Comparison of ENCODE assay signal across 7 mouse cellular contexts in the genomic region with DNA sequence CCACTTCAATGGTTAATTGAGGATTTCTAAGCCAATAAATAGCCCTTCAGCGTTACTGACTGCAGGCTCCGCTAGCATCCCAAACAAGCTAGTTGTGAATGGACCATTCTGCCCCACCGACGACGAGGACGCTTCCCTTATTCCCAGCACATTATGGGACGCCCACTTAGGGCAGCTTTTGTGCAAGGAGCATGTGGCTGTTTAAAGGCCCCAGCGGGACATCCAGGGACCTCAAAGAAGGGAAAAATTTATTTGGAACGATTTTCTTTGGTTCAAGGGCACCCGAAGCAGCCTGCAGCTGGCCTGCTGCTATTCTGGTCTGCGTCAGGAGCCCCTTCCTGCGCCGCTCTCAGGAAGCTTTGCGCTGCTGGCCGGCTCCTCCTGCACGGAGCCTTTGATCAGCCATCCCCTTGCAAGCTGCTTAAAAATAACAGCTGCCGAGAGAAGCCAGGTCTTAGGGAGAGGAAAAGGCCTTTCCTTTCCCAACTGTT.
DNase-seq lines count a peak whose midpoint lies in the region; ATAC-seq and TF ChIP-seq lines count a peak whose summit lies in the region.

No protein-coding gene starts in this region.

- no peaks in the 10 kb centered on the region for H3K36me3 ChIP-seq in forebrain, embryonic 12.5 days (replicated peaks)
- no peaks in the 10 kb centered on the region for H3K36me3 ChIP-seq in heart, postnatal 0 days (replicated peaks; ENCODE audit: control insufficient read depth, insufficient read depth, low read length)
- H3K36me3 ChIP-seq in liver, embryonic 16.5 days (ENCODE audit: control insufficient read depth, insufficient read depth), result no peaks in the 10 kb centered on the region

- no peak for TF ChIP-seq CTCF in brain, embryonic 14.5 days (IDR thresholded peaks at IDR 0.05; ENCODE audit: borderline replicate concordance, extremely low read depth, insufficient read depth, insufficient read length)
- TF ChIP-seq CTCF in heart, postnatal 0 days (IDR thresholded peaks at IDR 0.05; ENCODE audit: low read depth), result no peak

- H3K27me3 ChIP-seq in forebrain, embryonic 12.5 days, result peaks cover 13% of the 10 kb centered on the region
- no peaks in the 10 kb centered on the region for H3K27me3 ChIP-seq in heart, postnatal 0 days (ENCODE audit: control insufficient read depth, insufficient read depth, low read length)
- H3K27me3 ChIP-seq in liver, embryonic 16.5 days (ENCODE audit: control insufficient read depth, insufficient read depth, low read depth, low read length), result no peaks in the 10 kb centered on the region

- H3K9me3 ChIP-seq in forebrain, embryonic 12.5 days, result 0 out of 2 replicates have a peak, but pooled peaks cover 2% of the 10 kb centered on the region
- H3K9me3 ChIP-seq in heart, postnatal 0 days (replicated peaks; ENCODE audit: control insufficient read depth, low read length), result no peaks in the 10 kb centered on the region; the same call in 1 of the 2 replicates
- H3K9me3 ChIP-seq in liver, embryonic 16.5 days (replicated peaks; ENCODE audit: control insufficient read depth, low read length), result no peaks in the 10 kb centered on the region; the same call in 1 of the 2 replicates

- peak overlapping the region; percentile 29 for H3K4me3 ChIP-seq in forebrain, embryonic 12.5 days (replicated peaks)
- H3K4me3 ChIP-seq in heart, postnatal 0 days (ENCODE audit: low read depth, low read length), result peak overlapping the region; percentile 8; the same call in 1 of the 2 replicates
- no peak overlapping the region for H3K4me3 ChIP-seq in liver, embryonic 16.5 days (ENCODE audit: low read depth, low read length)

- TF ChIP-seq POLR2A in brain, embryonic 14.5 days (IDR thresholded peaks at IDR 0.05; ENCODE audit: borderline replicate concordance, extremely low read depth, insufficient read depth, insufficient read length, poor library complexity, severe bottlenecking), result no peak

- 0 out of 2 replicates have a peak overlapping the region, but pooled peaks have one; percentile 12 for H3K9ac ChIP-seq in forebrain, embryonic 12.5 days
- H3K9ac ChIP-seq in heart, postnatal 0 days (replicated peaks; ENCODE audit: low read depth, low read length), result peak overlapping the region; percentile 48; the same call in 1 of the 2 replicates
- H3K9ac ChIP-seq in liver, embryonic 16.5 days (ENCODE audit: low read depth, low read length), result no peak overlapping the region

- peaks cover 15% of the 10 kb centered on the region for H3K4me1 ChIP-seq in forebrain, embryonic 12.5 days
- H3K4me1 ChIP-seq in heart, postnatal 0 days (ENCODE audit: control insufficient read depth, insufficient read depth), result peaks cover 19% of the 10 kb centered on the region; the same call in 1 of the 2 replicates
- no peaks in the 10 kb centered on the region; the same call in 1 of the 2 replicates for H3K4me1 ChIP-seq in liver, embryonic 16.5 days (ENCODE audit: control insufficient read depth, low read depth, low read length)

- TF ChIP-seq EP300 in heart, postnatal 0 days (IDR thresholded peaks at IDR 0.05; ENCODE audit: low read depth), result no peak

- under 1% methylated on average over 17 of the region's 17 CpGs for WGBS in forebrain, embryonic 12.5 days
- WGBS in heart, postnatal 0 days, result 4% methylated on average over 17 of the region's 17 CpGs
- 8% methylated on average over 17 of the region's 17 CpGs for WGBS in liver, embryonic 16.5 days (ENCODE audit: insufficient replicate concordance)

- ATAC-seq in forebrain, embryonic 12.5 days (ENCODE audit: low FRiP score), result peak; percentile 90
- ATAC-seq in heart, postnatal 0 days (ENCODE audit: insufficient read depth, low read depth), result peak; percentile 81
- no peak for ATAC-seq in liver, embryonic 16.5 days (ENCODE audit: low read depth)

- peak overlapping the region; percentile 78 for H3K27ac ChIP-seq in forebrain, embryonic 12.5 days
- peak overlapping the region; percentile 58 for H3K27ac ChIP-seq in heart, postnatal 0 days (ENCODE audit: low read depth)
- H3K27ac ChIP-seq in liver, embryonic 16.5 days (ENCODE audit: low read length), result no peak overlapping the region

- DNase-seq in brain, embryonic 14.5 days (ENCODE audit: low read depth), result peak; percentile 94
- peak; percentile 70 for DNase-seq in heart, postnatal 0 days (ENCODE audit: low spot score)
- DNase-seq in kidney, postnatal 25 days, result peak; percentile 47 to 82
- DNase-seq in right cerebral cortex, postnatal 10 days (ENCODE audit: low spot score in 2 of 2), result peak; percentile 71 to 72
- DNase-seq in Muller cell, postnatal 12 days (ENCODE audit: inconsistent ontology term), result no peak

- peak overlapping the region; percentile 51 for H3K4me2 ChIP-seq in forebrain, embryonic 12.5 days
- peak overlapping the region; percentile 52 for H3K4me2 ChIP-seq in heart, postnatal 0 days (ENCODE audit: low read depth, low read length)
- peak overlapping the region; percentile 24 for H3K4me2 ChIP-seq in liver, embryonic 16.5 days (ENCODE audit: low read depth, low read length)
